Mouse (Mus musculus) adrenal gland, adult 8-10 months (tissue): ENCODE measurements around the gene Prm1. TPM values are rescaled to one million over a fixed set of nuclear protein-coding genes. Genes with fewer than 3 reads are reported as not detected.

Source experiments
- total RNA-seq, 4 experiments: library from RNA; stranded (reverse); gene quantifications; 2 replicates each; pipeline ENCODE4 v1.2.4; 2022

Gene Prm1
- total RNA-seq, 4 experiments from 2014 or later: not detected

Other genes starting within 250 kb of the Prm1 start
- 10 to 100 TPM in 1 of 4 experiments, 1 to 10 TPM in 3; 2.9 to 14.3 (median 4.2) TPM for gene Socs1, start 20.3 kb downstream of the Prm1 start, total RNA-seq
- gene Tnp2, start 17.2 kb downstream of the Prm1 start, total RNA-seq: not detected
- gene Prm3, start 14.9 kb downstream of the Prm1 start, total RNA-seq: not detected
- gene Prm2, start 9.7 kb downstream of the Prm1 start, total RNA-seq: not detected
- not detected for gene Gm11172, start 7.1 kb upstream of the Prm1 start, total RNA-seq
- gene Rmi2, start 29.2 kb upstream of the Prm1 start, total RNA-seq: under 1 TPM; 0.43 to 0.74 (median 0.48) TPM